Mouse (Mus musculus) limb, embryonic 10.5 days (tissue): ENCODE results near the gene Ndufc1. TPM values are rescaled to one million over a fixed set of nuclear protein-coding genes. Genes with fewer than 3 reads are reported as not detected.
"Not testable (repeated sequence)": the region's sequence is repeated elsewhere in the genome, so short reads cannot be mapped to it uniquely, and the experiment has no call there.

ENCODE experiments used
- DNase-seq: peaks from one replicate; pipeline ENCODE4 v3.0.0-alpha.2; 2017; ENCODE audit warnings: low spot score
- H3K27ac ChIP-seq: fragments of 300-500 bp; sonication (generic); 2 replicates; pipeline ENCODE4 v1.5.1; 2016; ENCODE audit warnings: mild to moderate bottlenecking
- H3K27me3 ChIP-seq: fragments of 300-500 bp; sonication (generic); 2 replicates; pipeline ENCODE4 v1.6.1; 2016; ENCODE audit warnings: low read depth, mild to moderate bottlenecking; ENCODE audit not compliant: poor library complexity, severe bottlenecking
- H3K36me3 ChIP-seq: fragments of 300-500 bp; sonication (generic); 2 replicates; pipeline ENCODE4 v1.6.1; 2016; ENCODE audit warnings: mild to moderate bottlenecking, moderate library complexity
- H3K4me1 ChIP-seq: fragments of 300-500 bp; sonication (generic); 2 replicates; pipeline ENCODE4 v1.6.1; 2016
- H3K4me3 ChIP-seq: fragments of 300-500 bp; sonication (generic); 2 replicates; pipeline ENCODE4 v1.5.1; 2016; ENCODE audit warnings: mild to moderate bottlenecking, moderate library complexity
- H3K9me3 ChIP-seq: fragments of 300-500 bp; sonication (generic); replicated peaks from 2 replicates; pipeline ENCODE4 v1.6.1; 2016; ENCODE audit warnings: mild to moderate bottlenecking
- WGBS: fragments of 180-500 bp; shearing (Covaris S2); methylation state at CpG from one replicate; pipeline ENCODE4 v1.1.7; 2016; 5-methylcytosine and 5-hydroxymethylcytosine counted together
- polyA plus RNA-seq: library from polyadenylated mRNA; unstranded; fragments of >200 nt; fragmentation: Nextera tagmentation; extraction: Ambion mirVana; gene quantifications from 2 replicates; pipeline ENCODE4 v1.2.1, GENCODE M21; 2016

Ndufc1 gene
- polyA plus RNA-seq, 1 experiment from 2014 or later, result 602 TPM

DNA sequence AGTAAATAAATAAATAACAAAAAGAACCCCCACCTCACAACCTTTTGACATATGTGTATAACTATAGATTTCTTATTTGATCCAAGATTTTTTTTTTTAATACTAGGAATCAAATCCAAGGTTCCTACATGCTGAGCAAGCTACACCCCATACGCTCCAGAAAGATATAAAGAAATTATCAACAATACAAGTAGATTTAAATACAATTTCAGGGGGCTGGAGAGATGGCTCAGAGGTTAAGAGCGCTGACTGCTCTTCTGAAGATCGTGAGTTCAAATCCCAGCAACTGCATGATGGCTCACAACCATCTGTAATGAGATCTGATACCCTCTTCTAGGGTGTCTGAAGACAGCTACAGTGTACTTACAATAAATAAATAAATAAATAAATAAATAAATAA, 15.8 kb downstream of the Ndufc1 start:
- Histone ChIP-seq H3K4me1 (peaks cover 29% of the 10 kb centered on the region), H3K27me3 (peaks cover 41% of the 10 kb centered on the region)
- 97% methylated on average over 3 of the region's 3 CpGs for WGBS
- H3K4me3 ChIP-seq, H3K36me3 ChIP-seq, H3K9me3 ChIP-seq, DNase-seq, H3K27ac ChIP-seq: not testable (repeated sequence)

DNA sequence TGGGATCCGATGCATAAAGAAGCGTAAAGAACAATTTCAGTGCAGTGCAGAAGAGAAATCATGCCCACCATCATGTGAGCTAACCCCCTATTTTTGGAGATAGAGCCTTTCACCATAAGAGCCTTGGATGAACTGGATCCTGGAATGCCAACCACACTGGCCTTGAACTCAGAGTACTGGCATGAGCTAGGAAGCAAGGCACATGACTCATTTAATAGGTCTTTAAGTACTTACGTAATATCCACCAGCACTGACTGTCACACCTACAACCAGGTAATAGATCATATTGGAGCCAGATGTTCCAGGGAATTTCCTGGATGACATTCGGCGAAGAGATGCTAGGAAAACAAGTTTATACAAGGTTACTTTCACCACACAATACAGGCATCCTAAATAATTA, 17.2 kb downstream of the Ndufc1 start:
- H3K9me3 ChIP-seq, result no peaks in the 10 kb centered on the region
- WGBS, result 95% methylated on average over 5 of the region's 5 CpGs
- H3K36me3 ChIP-seq, result no peaks in the 10 kb centered on the region
- no peak overlapping the region for H3K27ac ChIP-seq
- no peak overlapping the region for H3K4me3 ChIP-seq
- H3K27me3 ChIP-seq, result peaks cover 40% of the 10 kb centered on the region
- no peak for DNase-seq
- H3K4me1 ChIP-seq, result peaks cover 25% of the 10 kb centered on the region

DNA sequence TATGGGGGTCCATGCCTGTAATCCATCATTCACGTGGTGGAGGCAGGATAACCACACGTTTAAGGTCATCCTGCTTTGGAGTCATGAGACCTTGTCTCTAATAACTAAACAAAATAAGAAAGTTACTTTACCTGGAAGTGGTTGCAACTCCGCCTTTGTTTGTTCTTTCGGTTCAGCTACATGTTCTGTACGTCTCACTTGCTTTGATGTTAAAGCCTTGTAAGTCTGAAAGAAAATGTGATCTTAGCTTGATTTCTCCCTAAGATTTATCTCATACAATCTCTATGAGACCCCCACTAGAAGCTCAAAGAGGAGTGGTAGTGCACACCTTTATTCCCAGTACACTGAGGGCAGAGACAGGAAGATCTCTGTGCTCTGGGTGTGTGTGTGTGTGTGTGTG, 17.7 kb downstream of the Ndufc1 start:
- no peak for DNase-seq
- peaks cover 35% of the 10 kb centered on the region for H3K27me3 ChIP-seq
- H3K4me1 ChIP-seq, result peaks cover 20% of the 10 kb centered on the region
- H3K27ac ChIP-seq, result no peak overlapping the region
- no peaks in the 10 kb centered on the region for H3K36me3 ChIP-seq
- H3K4me3 ChIP-seq, result no peak overlapping the region
- 86% methylated on average over 5 of the region's 5 CpGs for WGBS
- no peaks in the 10 kb centered on the region for H3K9me3 ChIP-seq

DNA sequence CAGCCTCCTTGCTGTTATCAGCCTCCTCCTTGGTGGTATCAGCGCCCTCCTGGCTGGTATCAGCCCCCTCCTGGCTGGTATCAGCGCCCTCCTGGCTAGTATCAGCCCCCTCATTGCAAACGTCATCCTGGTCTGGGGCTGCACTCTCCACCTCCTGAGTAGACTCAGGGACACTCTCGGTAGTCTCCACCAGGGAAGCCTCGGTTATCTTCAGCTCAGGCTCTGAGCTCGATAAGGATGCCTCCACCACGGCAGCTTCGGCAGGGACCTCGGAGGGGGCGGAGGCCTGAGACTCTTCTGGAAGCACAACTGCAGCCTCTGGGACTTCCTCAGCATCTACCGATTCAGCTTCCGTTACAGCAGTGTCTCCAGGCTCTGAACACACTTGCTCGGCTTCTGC, 19.9 kb downstream of the Ndufc1 start:
- no peak for DNase-seq
- H3K27me3 ChIP-seq, result peaks cover 22% of the 10 kb centered on the region
- no peaks in the 10 kb centered on the region for H3K36me3 ChIP-seq
- H3K4me3 ChIP-seq, result peak overlapping the region; percentile 44
- 7% methylated on average over 13 of the region's 13 CpGs for WGBS
- H3K9me3 ChIP-seq, result no peaks in the 10 kb centered on the region
- H3K27ac ChIP-seq, result peak overlapping the region; percentile 62
- peaks cover 15% of the 10 kb centered on the region for H3K4me1 ChIP-seq

DNA sequence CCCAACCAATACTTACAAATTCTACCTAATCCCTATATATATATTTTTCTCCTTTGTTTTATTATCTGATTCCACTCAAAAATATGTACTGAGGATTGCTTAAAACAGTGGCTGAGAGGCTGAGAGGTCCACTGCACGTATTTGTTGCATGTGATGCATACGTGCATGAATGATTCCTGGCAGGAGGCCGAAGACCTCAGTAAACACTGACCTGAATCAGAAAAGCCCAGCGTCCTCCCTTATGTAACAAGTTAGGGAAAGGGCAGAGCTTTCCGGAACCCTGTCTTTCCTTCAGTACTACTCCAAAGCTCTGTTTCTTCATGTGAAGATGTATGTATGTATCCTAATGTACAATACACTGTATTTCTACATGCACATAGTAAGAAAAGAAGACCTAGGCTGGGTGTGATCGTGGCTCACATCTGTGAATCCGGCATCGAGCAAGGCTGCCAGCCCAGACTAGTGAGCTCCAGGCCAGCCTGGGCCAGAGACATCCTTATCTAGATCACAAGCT, 20.9 kb downstream of the Ndufc1 start:
- 64% methylated on average over 8 of the region's 8 CpGs for WGBS
- Histone ChIP-seq H3K27ac (no peak overlapping the region), H3K4me3 (no peak overlapping the region), H3K4me1 (peaks cover 21% of the 10 kb centered on the region), H3K27me3 (peaks cover 22% of the 10 kb centered on the region), H3K36me3 (no peaks in the 10 kb centered on the region), H3K9me3 (no peaks in the 10 kb centered on the region)
- DNase-seq, result no peak

DNA sequence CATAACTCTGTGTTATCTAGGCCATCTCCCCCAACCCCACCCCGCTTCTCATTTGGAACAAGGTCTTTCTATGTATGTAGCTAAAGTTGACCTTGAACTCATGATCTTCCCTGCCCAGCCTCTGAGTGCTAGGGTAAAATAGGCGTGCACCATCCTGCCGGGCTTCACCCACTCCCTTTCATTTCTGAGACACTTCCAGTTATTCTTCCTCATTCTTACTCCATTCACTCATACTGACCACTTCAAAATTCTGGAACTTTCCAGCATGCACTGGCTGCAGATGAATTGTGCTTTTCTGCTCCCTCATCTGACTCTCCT, 21.7 kb downstream of the Ndufc1 start:
- 82% methylated on average over 3 of the region's 3 CpGs for WGBS
- Histone ChIP-seq H3K27me3 (peaks cover 22% of the 10 kb centered on the region), H3K36me3 (no peaks in the 10 kb centered on the region), H3K4me1 (peaks cover 22% of the 10 kb centered on the region), H3K27ac (no peak overlapping the region), H3K9me3 (no peaks in the 10 kb centered on the region), H3K4me3 (no peak overlapping the region)
- no peak for DNase-seq

DNA sequence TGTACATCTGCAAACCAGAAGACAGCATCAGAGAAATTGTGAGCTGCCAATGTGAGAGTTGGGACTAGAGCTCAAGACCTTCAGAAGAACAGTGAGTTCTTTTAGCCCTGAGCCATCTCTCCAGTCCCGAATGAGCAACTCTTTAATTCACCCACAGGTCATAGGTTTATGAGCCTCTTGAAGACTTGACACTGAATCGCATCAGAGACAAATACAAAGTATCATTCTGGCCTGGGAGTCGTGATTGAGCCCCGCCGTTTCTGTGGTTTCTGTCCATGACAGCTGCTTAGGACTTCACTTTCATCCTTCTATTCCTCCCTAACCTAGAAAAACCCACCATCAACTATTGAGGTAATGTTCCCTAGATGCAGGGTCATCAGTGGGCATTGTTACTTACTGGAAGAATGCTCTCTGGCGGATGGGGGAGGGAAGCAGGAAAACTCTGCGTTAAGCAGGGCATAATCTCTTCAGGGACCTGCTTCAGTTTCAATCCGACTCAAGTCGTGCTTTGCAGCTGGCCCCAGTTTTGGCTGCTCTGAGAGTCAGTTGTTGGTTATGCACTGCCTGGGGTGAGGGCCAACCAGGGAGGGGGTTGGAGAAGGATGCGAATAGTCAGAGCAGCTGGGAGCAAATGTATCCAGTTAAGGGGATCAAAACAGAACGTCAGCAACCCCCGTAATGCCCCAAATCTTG, 22.2 kb downstream of the Ndufc1 start:
- peaks cover 22% of the 10 kb centered on the region for H3K27me3 ChIP-seq
- no peaks in the 10 kb centered on the region for H3K36me3 ChIP-seq
- DNase-seq, result no peak
- 50% methylated on average over 12 of the region's 12 CpGs for WGBS
- H3K4me3 ChIP-seq, result no peak overlapping the region
- peaks cover 22% of the 10 kb centered on the region for H3K4me1 ChIP-seq
- H3K27ac ChIP-seq, result no peak overlapping the region
- H3K9me3 ChIP-seq, result no peaks in the 10 kb centered on the region

DNA sequence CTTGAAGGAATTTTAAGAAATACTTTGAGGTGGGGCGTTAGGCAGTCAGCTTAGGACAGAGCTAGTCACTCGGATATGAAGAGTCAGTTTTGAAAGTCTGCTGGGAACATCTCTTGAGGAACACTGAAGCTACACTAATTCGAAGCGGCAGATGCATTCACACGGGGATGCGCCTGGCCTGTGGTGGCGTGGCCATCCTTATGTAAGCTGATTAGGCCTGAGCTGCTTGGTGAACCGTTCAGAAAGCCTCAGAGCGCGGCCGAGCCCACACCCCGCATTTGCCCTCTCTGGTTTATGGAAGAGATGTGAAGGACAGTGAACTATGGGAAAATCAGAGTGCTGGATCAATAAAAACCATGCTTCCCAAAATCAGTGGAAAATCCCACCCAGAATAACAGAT, 25.4 kb downstream of the Ndufc1 start:
- Histone ChIP-seq H3K9me3 (no peaks in the 10 kb centered on the region), H3K4me1 (peaks cover 13% of the 10 kb centered on the region), H3K4me3 (no peak overlapping the region), H3K27me3 (peaks cover 16% of the 10 kb centered on the region; the same call in 1 of the 2 replicates), H3K27ac (no peak overlapping the region), H3K36me3 (no peaks in the 10 kb centered on the region)
- no peak for DNase-seq
- 83% methylated on average over 12 of the region's 12 CpGs for WGBS

DNA sequence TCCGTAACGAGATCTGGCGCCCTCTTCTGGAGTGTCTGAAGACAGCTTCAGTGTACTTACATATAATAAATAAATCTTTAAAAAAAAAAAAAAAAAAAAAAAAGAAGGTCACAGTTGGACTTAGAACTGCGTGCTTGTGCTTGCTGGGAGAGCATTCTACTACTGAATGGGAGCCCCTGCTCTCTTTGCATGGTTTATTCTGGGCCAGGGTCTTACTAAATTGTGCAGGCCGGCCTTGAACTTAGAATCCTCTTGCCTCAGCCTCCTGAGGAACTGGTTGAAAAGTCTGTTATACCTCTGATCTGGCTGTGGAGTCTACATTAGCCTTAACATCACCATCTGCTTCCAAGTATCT, 28.2 kb downstream of the Ndufc1 start:
- 46% methylated on average over 5 of the region's 5 CpGs for WGBS
- Histone ChIP-seq H3K9me3 (no peaks in the 10 kb centered on the region), H3K4me1 (peaks cover 18% of the 10 kb centered on the region), H3K27me3 (no peaks in the 10 kb centered on the region), H3K4me3 (no peak overlapping the region), H3K27ac (no peak overlapping the region), H3K36me3 (no peaks in the 10 kb centered on the region)
- DNase-seq, result no peak

DNA sequence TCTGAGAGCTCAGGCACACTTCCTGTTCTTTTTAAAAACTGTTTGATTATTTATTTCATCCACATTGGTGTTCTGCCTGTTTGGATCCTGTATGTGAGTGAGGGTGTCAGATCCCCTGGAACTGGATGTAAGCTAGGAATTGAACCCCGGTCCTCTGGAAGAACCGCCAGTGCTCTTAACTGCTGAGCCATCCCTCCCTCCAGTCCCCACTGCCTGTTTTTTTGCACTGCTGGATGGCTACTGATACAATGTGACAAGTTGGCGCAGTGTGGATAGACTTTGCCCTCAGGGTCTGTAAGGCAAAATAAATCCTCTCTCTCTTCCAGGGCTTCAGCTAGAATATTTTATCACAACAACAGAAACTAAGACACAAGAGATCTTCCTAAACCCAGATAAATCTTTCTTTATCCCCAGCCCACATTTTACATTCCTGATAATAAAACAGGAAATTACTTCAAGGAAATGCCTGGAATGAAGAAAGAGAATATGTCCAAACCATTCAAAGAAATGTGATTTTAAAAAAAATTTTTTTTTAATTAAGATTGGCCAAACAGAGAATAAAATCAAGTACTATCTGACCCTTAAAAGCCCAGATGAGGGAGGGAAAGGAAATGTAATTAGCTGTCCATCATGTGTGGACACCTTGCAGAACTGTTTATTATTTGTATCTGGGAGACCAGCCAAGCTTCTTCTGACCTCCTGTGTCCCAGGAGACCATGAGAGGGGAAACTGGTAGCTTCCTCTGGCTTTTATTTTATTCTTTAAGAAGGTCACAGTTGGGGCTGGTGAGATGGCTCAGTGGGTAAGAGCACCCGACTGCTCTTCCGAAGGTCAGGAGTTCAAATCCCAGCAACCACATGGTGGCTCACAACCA, 28.8 kb downstream of the Ndufc1 start:
- no peaks in the 10 kb centered on the region for H3K27me3 ChIP-seq
- H3K9me3 ChIP-seq, result no peaks in the 10 kb centered on the region
- 81% methylated on average over 5 of the region's 5 CpGs for WGBS
- peaks cover 18% of the 10 kb centered on the region for H3K4me1 ChIP-seq
- DNase-seq, result no peak
- H3K4me3 ChIP-seq, result no peak overlapping the region
- no peaks in the 10 kb centered on the region for H3K36me3 ChIP-seq
- no peak overlapping the region for H3K27ac ChIP-seq

DNA sequence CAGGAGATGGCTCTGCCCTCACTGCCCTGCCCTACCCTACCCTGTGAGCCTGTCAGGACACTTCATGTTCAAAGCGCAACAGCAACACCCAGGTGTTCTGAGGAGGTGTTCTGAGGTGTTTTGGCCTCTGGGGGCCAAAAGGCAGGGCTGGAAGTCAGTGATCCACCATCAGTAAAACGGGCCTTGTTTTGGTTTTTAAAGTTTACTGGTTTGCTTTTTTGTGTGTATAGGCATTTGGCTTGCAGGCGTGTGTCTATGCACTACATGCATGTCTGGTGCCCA, 30.2 kb downstream of the Ndufc1 start:
- Histone ChIP-seq H3K4me3 (peak overlapping the region; percentile 39), H3K4me1 (peaks cover 18% of the 10 kb centered on the region), H3K9me3 (no peaks in the 10 kb centered on the region), H3K36me3 (no peaks in the 10 kb centered on the region), H3K27me3 (no peaks in the 10 kb centered on the region), H3K27ac (peak overlapping the region; percentile 61)
- WGBS, result 78% methylated on average over 3 of the region's 3 CpGs
- DNase-seq, result no peak

DNA sequence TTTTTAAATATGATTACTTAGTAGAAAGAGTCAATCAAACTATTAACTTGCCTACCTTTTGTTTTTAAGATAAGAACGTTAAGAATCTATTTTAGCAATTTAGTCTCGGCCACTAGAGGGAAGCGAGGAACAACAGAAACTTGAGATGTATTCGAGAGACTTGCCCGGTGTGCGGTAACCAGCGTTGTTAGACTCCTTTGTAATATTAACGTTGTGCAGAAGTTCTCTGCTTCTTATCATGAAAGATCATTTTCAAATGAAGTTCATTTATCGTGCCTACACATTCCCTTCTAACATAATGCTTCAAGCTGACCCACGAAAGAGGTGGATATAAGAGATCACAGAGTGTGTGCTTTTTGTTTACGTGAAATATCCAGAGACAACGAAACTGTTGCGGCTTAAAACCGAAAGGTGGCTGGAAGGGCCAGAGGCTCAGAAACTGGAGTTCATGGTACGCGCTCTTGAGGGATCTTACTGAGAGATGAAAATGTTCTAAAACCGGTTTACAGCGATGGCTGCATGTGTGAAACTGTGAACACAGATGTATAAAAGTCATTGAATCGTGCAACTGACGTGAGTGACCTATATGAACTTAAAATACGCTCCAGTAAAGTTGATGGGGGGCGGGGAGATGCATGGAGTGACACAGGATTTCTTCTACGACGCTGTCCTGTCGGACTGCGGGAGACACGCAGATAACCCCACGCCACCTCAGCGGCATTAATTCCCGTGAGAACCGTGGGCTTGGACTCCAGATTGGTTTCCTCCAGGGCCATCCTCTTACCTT, 30.7 kb downstream of the Ndufc1 start:
- H3K9me3 ChIP-seq, result no peaks in the 10 kb centered on the region
- H3K27me3 ChIP-seq, result no peaks in the 10 kb centered on the region
- no peaks in the 10 kb centered on the region for H3K36me3 ChIP-seq
- peak overlapping the region; percentile 39 for H3K4me3 ChIP-seq
- H3K4me1 ChIP-seq, result peaks cover 13% of the 10 kb centered on the region
- no peak for DNase-seq
- 49% methylated on average over 31 of the region's 31 CpGs for WGBS
- H3K27ac ChIP-seq, result peak overlapping the region; percentile 61
